Mouse (Mus musculus): ENCODE results near the gene Rps19bp1.

DNA sequence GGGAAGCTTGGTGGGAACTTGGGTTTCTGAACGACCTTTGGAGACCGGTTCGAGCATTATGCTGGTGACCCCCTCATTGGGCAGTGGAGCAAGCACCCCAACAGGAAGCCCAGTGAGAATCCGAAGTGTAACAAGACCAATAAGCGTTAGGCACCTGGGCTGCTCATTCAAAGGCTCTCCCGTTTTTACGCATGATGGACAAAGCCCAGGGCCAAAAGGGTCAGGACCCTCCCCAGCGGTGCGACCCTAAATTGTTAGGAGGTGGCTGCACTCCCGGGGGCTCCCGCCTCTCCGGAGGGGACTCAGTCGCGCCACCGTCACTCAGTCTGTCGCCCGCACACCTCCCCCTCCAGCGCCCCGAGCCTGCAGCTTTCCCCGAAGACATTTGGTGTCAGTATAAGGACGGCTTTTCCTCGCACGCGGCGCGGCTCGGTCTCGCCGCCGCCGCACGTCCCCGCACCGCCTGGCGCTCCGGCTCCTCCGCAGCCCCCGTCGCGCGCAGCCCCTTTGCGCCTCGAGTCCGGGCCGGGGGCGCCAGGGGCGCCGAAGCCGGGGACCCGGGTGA is 22.8 kb upstream of the Rps19bp1 start, which contains the start of gene Cacna1i:
- no peak for TF ChIP-seq CTCF (IDR thresholded peaks at IDR 0.05; ENCODE audit: insufficient read depth, low read depth, low read length)
- 0 out of 2 replicates have a peak, but pooled peaks have one; percentile 29 for TF ChIP-seq POLR2A (IDR thresholded peaks at IDR 0.05; ENCODE audit: insufficient read depth, low read depth, low read length)
